Mouse (Mus musculus) lung, adult 2 months (tissue): ENCODE measurements around the gene Kif19a.

Experiments
- CTCF ChIP-seq: fragments of 200-500 bp; IDR thresholded peaks from 2 replicates; pipeline ENCODE4 v1.5.1; 2011; ENCODE audit warnings: mild to moderate bottlenecking, low read length, control low read depth; ENCODE audit not compliant: insufficient read depth
- POLR2A ChIP-seq: fragments of 200-500 bp; IDR thresholded peaks from 2 replicates; pipeline ENCODE4 v1.6.1; 2011; ENCODE audit warnings: low read depth, mild to moderate bottlenecking, control low read depth, low read length, borderline replicate concordance; ENCODE audit errors: extremely low read depth

- TF ChIP-seq CTCF (no peak), POLR2A (no peak)
These were observed 40.2 kb upstream of the Kif19a start for GRCm38 (mm10) chr11:114724787-114725590.
